Mouse (Mus musculus): ENCODE results near the gene Olfr1233. TPM values are rescaled to one million over a fixed set of nuclear protein-coding genes. Genes with fewer than 3 reads are reported as not detected.

Olfr1233 gene
- polyA plus RNA-seq (2012; rRNA removed): not detected in 2 replicates

DNA sequence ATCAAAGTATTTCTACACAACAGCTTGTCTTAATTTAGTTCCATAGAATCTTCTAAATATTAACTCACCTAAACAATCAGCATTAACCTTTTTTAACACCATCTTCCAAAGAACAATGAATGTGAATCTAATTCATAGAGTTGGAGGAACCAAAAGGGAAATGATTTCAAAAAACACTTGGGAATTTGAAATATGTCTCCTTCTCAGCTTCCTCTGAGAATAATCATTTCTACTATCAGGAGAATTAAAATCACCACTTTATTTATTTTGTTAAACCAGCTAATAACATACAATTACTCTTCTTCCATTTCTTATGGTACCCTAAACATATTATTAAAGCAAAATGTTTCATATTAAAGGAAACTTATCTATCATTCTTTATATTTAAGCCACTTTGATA lies at the start of gene Olfr1233:
Gene Olfr1233 (minus strand): TSS at position 101 of the 400 bp plus-strand sequence.

GRCm38 (mm10) chr2:89364765-89365164 lies 22.6 kb upstream of the Olfr1233 start, which contains the start of gene Olfr1234:
Gene Olfr1234 (minus strand): TSS chr2:89364865.

DNA sequence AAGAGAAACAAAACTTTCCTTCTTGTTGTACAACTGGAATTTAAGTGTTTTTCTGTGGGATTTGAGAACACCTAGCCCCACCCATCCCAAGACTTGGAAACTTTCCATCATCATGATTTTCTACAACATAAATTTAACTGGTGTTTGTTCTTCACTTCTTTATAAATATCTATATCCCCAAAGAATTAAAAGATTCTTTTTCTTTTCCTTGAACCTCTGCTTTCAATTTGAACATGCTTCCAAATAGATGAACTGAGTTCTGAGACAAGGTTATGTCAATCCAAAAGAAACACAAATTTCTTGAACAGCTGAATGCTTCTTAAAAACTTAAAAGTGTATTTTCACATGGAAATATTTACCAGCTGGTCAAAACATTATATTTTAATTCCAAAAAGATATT lies 12.6 kb downstream of the Olfr1233 start, which contains the start of gene Olfr1232:
Gene Olfr1232 (minus strand): TSS at position 101 of the 400 bp plus-strand sequence.

GRCm38 (mm10) chr2:89306974-89307373 lies 35.2 kb downstream of the Olfr1233 start, which contains the start of gene Olfr1231:
Gene Olfr1231 (minus strand): TSS chr2:89307074.

DNA sequence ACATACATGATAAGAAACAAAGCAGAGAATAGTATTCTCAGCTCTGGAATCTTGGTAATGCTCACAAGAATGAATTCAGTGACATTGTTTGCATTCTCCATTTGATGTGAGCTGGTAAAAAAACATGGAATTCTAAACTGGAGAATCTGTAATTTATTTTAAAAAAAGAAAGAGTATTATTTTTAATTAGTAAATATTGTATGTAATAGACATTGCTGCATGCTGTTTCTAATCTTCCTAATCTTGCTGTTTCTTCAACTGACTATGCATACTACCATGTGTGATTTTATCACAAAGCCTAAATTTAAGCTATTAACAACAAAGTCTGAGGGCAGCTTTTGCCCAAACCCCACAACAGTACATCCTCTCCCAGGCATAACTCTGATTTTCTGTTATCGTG lies 45.0 kb downstream of the Olfr1233 start, which contains the start of gene Olfr1230:
Gene Olfr1230 (minus strand): TSS at position 101 of the 400 bp plus-strand sequence.

DNA sequence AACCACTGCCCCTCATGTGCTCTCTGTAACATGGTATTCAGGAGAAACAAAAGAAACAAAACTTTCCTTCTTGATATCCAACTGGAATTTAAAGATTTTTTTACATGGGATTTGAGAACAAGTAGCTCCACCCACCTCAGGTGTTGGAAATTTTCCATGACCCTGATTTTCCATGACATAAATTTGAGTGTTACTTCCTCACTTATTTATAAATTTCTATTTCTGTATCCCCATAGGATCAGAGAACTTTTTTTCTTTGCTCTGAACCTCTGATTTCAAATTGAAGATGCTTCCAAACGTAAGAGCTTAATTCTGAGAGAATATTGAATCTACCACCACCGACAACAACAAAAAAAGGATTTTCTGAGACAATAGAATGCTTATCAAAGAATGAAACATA lies 54.3 kb downstream of the Olfr1233 start, which contains the start of gene Olfr1229:
Gene Olfr1229 (minus strand): TSS at position 101 of the 400 bp plus-strand sequence.

Other genes with a start within 250 kb of the Olfr1233 start
- gene Olfr1220, start 235.6 kb downstream of the Olfr1233 start, polyA plus RNA-seq (2012; rRNA removed): not detected in 2 replicates
- not detected in 2 replicates for gene Olfr1221, start 225.1 kb downstream of the Olfr1233 start, polyA plus RNA-seq (2012; rRNA removed)
- not detected in 2 replicates for gene Olfr1222, start 209.3 kb downstream of the Olfr1233 start, polyA plus RNA-seq (2012; rRNA removed)
- gene Olfr1223, start 190.8 kb downstream of the Olfr1233 start, polyA plus RNA-seq (2012; rRNA removed): not detected in 2 replicates
- not detected in 2 replicates for gene Olfr1224-ps1, start 178.3 kb downstream of the Olfr1233 start, polyA plus RNA-seq (2012; rRNA removed)
- gene Olfr1225, start 167.7 kb downstream of the Olfr1233 start, polyA plus RNA-seq (2012; rRNA removed): not detected in 2 replicates
- gene Olfr1226, start 142.3 kb downstream of the Olfr1233 start, polyA plus RNA-seq (2012; rRNA removed): not detected in 2 replicates
- not detected in 2 replicates for gene Olfr1228, start 88.3 kb downstream of the Olfr1233 start, polyA plus RNA-seq (2012; rRNA removed)
- not detected in 2 replicates for gene Olfr1229, start 54.4 kb downstream of the Olfr1233 start, polyA plus RNA-seq (2012; rRNA removed)
- not detected in 2 replicates for gene Olfr1230, start 45.1 kb downstream of the Olfr1233 start, polyA plus RNA-seq (2012; rRNA removed)
- not detected in 2 replicates for gene Olfr1231, start 35.3 kb downstream of the Olfr1233 start, polyA plus RNA-seq (2012; rRNA removed)
- not detected in 2 replicates for gene Olfr1232, start 12.7 kb downstream of the Olfr1233 start, polyA plus RNA-seq (2012; rRNA removed)
- not detected in 2 replicates for gene Olfr1234, start 22.5 kb upstream of the Olfr1233 start, polyA plus RNA-seq (2012; rRNA removed)
- not detected in 2 replicates for gene Olfr1238, start 67.3 kb upstream of the Olfr1233 start, polyA plus RNA-seq (2012; rRNA removed)
- not detected in 2 replicates for gene Olfr1239, start 78.0 kb upstream of the Olfr1233 start, polyA plus RNA-seq (2012; rRNA removed)
- gene Olfr1240, start 100.6 kb upstream of the Olfr1233 start, polyA plus RNA-seq (2012; rRNA removed): not detected in 2 replicates
- not detected in 2 replicates for gene Olfr1241, start 144.7 kb upstream of the Olfr1233 start, polyA plus RNA-seq (2012; rRNA removed)
- not detected in 2 replicates for gene Olfr1242, start 155.9 kb upstream of the Olfr1233 start, polyA plus RNA-seq (2012; rRNA removed)
- not detected in 2 replicates for gene Olfr1243, start 189.1 kb upstream of the Olfr1233 start, polyA plus RNA-seq (2012; rRNA removed)
- not detected in 2 replicates for gene Olfr1245, start 236.0 kb upstream of the Olfr1233 start, polyA plus RNA-seq (2012; rRNA removed)